Mouse (Mus musculus) urinary bladder, postnatal 25 days (tissue): Measurements from ENCODE around the gene Vkorc1l1.

Source experiments
- DNase-seq: peaks from one replicate; pipeline ENCODE4 v3.0.0; 2022; ENCODE audit warnings: low spot score

Vkorc1l1 gene

DNA sequence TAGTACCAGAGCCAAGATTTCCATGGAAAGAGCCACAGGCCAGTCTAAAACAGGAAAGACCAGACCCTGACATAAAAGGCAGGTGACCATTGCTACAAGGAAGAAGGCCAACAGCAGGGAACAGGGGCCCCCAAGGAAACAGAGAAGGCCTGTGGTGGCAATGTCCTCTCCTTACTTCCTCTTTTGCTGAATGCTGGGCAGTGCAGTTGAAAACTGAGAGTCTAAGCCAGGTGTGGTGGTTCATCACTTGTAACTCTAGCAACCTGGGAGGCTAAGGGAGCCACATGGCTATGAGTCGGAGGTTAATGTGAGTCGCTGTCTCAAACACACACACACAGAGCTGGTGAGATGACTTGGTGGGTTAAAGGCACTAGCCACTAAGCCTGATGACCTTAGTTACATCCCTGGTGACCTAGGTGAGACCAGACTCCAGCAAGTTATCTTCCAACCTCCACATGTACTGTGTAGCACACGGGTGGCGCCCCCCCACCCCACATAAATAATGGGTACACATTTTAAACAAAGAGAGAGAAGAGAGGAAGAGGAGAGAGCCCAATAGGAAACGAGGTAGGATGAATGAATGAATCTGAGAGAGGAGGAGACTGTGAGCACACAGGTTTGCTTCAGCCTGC lies 59.7 kb downstream of the Vkorc1l1 start:
- no peak for DNase-seq

DNA sequence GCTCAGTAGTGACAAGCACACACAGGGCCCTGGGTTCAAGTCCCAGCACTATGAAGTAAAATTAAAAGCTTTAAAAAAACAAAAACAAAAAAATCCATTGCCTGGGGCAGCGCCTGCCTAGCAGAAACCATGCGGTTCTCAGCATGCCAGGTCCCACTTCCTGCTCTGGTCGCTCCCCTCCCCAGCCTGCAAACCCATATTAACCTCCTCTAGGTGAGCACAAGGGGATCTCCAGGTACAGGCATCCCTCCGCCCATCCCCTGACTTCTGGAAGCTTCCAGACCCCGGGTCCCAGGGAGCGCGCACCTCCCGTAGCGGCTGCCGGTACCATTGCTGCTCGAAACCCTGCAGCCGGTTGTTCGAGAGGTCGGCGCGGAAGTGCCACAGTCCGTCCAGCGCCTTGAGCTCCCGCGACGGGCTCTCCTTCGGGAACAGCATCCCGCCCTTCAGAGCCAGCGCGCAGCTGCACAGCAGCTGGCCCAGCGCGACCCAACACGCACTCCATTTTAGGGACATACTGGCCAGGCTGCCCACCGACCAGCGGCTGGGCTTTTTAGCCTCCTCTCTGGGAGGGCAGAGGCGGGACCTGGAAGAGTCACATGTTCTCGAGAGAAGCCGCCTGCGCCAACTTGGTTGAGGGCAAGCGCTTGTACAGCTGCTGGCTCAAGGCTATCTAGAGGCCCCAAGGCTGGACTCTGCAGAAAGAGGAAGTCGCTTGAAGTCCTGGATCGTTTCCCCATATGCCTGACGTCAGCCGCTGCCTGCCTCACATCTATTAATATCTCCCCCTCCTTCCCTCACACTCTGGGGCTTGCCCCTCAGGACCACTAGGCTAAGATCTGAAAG lies 60.8 kb downstream of the Vkorc1l1 start, which contains the start of gene Gusb:
Gusb (minus strand) TSS at position 749 of the 846 bp plus-strand sequence.
- peak; percentile 69 for DNase-seq

DNA sequence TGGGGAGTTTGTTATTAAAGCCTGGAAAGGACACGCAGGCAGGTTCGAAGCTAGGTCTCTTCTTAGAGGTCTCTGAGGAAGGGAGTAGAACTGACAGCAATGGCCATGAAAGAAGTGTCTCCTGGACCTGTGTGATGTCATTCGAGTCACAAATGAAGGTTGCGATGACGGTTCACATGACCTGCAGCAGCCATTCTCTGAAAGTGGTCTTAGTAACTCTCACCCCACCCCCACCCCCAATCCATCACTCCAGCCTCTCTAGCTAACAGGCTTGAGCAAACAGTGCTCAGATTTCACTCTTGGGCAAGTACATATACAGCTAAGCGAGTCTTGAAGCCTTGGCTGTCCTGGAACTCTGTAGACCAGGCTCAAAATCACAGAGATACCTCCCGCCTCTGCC lies 61.5 kb downstream of the Vkorc1l1 start:
- DNase-seq, result no peak

DNA sequence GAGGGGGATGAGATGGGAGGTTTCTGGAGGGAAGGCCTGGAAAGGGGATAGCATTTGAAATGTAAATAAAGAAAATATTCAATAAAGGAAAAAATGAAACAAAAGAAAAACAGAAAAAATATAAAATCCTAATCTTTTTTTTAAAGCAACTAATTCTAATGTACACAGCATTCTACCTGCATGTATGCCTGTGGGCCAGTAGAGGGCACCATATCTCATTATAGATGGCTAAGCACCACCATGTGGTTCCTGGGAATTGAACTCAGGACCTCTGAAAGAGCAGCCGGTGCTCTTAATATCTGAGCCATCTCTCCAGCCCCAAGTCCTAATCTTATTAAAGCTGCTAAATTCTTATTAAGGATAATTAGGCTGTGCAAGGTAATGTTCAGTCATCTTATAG lies 65.6 kb downstream of the Vkorc1l1 start:
- no peak for DNase-seq

DNA sequence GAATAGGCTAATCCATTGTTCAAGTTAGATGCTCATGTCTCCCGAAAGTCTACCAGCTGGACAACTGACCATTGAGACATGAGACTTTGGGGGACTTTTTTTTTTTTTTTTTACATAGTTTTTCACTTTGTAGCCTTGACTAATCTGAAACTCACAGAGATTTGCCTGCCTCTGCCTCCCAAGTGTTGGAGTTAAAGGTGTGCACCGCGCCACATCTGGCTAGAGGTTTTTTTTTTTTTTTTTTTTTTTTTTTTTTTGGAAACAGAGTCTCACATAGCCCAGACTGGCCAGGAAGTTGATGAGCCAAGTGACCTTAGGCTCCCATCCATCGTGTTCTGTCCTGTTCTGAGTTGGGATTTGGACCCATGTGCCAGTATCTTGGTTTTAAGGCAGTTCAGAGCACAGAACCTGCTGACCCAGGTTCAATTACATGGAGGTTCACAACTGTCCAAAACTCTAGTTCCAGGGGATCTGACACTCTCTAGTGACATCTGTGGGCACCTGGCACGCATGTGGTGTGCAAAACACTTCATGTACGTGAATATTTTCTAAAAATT lies 66.3 kb downstream of the Vkorc1l1 start:
- DNase-seq, result no peak

DNA sequence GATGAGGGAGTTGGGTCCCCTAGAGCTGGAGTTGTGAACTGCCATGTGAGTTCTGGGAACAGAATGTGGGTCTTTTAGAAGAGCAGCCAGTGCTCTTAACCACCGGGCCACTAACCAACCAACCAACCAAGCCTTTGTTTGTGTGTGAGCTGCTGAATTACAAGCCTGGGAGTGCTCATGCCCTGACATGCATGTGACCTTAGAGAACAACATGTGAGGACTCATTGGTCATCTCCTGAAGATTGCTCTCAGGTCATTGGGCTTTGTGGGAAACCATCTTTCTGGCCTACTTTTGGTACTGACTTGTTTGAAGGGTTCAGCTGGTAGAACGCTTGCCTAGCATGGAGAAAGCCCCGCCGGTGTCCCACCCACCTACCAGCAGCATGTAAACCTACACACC lies 68.0 kb downstream of the Vkorc1l1 start:
- DNase-seq, result no peak

DNA sequence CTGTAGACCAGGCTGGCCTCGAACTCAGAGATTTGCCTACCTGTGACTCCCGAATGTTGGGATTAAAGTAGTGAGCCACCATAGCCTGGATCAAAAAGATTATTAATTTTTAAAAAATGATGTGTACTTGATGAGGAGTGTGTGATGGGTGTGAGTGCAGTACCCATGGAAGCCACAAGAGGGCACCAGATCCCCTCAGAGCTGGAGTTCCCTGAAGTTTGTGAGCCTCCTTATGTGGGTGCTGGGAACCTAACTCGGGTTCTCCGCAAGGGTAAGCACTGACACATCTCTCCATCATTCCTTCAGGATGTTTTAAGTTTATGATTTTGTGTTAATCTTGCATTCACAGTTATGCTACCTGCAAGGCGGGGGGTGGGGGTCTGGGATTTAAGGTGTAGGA lies 69.2 kb downstream of the Vkorc1l1 start:
- DNase-seq, result no peak

DNA sequence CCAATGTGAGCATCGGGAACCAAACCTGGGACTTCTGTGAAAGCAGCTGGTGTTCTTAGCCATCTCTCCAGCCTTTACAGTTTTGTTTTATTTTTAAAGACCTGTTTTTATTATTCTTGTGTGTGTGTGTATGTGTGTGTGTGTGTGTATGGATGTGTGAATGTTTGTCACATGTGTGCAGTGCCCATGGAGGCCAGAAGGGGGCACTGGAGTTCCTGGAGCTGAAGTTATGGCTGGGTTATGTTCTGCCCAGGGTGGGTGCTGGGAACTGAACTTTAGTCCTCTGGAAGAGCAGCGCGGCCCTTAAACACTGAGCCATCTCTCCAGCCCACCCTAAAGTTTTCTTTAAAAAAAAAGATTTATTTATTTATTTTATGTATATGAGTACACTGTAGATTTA lies 73.3 kb downstream of the Vkorc1l1 start:
- no peak for DNase-seq

DNA sequence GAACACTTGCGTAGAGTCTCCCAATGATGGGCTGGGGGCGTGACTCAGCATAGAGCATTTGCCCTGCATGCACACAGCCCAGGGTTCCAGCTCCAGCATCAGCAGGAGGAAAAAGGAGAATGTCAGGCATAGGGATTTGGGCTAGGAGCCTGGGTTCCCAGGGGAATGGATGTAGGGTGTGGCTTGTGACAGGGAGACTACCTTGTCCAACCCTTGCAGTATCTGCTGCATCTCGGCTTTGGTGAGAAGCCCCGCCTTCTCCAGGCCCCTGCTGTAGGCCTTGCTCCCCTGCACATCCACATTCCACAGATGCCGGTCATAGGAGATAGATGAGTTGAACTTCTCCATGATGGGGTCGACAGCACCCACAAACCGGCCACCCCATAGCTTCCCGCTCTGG lies 77.7 kb downstream of the Vkorc1l1 start:
- no peak for DNase-seq

DNA sequence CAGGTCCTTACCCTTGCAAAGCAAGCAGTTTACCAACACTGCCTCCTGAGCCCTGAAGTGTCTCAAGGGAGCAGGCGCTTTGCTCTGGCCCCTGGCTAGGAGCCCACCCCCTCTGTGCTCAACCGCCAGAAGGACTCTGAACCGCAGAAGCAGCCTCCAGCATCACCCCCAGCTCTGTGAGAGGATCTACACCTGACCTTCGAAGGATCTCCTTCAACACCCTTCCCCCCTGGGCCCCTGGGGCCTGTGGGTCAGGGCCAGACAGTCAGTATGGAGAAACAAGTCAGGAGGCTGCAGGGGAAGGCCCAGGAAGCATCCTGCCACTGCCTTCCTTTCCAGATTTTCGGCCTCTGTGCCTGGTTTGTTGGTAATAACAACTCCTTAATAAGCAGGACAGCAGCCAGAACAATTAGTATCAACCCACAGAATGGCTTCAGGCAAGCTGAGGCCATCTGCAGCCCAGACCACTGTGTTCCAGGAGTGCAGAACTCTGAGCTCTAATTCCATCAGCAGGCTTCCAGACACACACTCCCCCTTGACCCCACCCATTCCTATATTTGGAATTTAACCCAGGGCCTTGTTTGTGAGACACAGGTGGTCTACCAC lies 79.7 kb downstream of the Vkorc1l1 start:
- DNase-seq, result no peak

DNA sequence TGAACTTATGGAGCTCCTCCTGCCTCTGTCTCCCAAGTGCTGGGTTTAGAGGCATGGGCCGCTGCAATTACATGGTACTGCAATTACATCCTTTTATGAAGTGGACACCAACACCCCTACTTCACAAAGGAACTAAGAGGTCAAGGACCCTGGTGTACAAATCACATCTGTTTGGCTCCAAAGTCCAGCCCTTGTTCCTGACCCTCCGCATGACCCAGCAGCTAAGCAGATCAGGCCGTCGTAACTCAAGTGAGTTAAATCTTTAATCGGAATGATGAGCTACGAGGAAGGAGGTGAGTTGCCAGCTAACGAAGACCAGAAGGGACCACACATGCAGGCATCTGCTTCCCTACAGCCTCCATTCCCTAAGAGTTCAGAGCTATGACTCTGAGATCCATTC lies 80.6 kb downstream of the Vkorc1l1 start:
- DNase-seq, result no peak

DNA sequence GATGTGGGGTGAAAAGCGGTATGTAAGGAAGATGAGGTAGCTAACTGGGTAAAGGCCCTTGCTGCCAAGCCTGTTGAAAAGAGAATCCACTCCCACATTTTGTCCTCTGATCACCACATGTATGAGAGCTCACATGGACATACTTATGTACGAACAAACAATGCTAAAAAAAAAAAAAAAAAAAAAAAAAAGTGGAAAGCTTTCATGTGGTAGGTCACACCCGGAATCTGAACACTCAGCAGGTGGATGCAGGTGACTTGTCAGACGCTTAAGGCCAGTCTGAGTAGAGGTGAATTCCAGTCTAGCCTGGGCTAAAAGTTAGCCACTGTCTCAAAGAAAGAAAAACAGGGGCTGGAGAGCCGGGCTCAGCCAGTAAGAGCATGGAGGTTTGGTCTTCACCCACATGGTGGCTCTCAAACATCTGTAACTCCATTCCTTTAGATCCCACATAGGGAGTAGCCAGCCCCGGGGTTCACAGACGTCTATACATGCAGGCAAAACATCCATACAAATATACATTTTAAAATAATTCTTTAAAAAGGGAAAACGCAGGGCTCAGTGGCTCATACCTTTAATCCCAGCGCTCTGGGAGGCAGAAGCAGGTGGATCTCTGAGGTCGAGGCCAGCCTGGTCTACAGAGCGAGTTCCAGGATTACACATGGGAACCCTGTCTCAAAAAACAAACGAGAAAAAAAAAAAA lies 81.4 kb downstream of the Vkorc1l1 start:
- no peak for DNase-seq

DNA sequence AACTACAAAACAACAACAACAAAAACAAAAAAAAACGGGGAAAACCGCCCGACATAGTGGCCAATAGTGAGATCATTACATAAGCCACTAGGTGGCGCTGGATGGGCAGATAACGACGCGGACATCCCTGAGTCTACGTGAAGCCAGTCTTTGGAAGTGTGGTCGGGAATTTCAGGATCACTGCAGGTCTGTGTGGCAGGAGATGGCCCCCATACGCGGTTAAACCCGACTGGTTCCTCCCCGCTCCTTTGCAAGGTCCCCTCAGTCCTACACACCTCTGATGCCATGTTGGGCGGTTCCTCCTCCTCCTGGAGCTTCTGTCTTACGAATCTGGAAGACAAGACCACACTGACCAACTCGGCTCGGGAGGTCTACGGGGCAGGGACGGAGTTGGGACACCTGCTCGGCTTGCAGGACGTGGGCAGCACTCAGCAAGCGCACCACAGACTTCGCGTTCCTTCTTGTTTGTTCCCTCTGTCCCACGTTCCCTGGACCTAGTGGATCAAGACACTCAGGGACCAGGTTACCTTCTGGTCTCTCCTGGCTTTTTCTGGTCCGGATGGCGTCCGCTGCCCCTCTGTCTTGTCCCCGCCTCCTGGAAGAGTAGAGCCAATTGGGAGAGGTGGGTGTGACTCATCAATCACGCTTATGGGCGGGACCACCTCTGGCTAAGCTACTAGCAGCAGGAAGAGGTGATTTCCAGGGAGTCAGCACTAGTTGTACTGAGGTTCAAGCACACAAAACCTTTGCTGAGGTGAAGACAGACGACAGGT lies 82.2 kb downstream of the Vkorc1l1 start:
- DNase-seq, result peak; percentile 65

DNA sequence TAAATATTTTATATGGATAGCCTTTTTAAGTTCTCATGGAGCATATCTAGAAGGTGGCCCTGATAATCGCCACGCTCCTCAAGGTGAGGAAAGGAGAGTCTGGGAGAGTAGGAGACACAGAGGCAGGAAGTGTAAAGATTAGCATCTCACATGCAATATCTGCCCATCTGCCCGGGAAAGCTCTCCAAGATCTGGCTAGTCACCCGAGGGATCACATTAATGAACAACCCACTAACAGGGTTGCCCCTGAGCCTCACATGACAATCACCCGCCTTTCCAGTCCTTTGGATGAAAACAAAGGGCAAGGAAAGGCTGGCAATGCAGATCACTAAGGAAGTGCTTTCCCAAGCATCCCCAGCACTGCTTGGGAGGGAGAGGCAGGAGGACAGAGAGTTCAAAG lies 85.4 kb downstream of the Vkorc1l1 start:
- no peak for DNase-seq

DNA sequence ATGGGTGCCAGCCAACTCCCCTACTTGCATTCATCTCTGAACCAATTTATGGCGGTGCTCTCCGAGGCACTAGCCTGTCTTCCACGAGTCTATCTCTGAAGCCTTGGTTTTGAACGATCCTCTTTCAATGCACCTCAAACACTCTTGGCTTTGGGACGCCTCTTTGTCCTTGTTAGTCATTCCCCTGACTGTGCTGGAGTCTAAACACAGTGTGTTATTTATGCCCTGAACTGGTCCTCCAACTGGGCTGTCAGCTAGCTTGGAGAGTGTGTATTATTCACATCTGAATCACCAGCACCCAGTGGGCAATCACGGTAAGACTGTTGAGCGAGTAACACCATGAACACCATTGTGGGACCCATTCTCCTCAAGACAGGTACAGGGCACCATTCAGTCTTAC lies 85.9 kb downstream of the Vkorc1l1 start:
- no peak for DNase-seq

DNA sequence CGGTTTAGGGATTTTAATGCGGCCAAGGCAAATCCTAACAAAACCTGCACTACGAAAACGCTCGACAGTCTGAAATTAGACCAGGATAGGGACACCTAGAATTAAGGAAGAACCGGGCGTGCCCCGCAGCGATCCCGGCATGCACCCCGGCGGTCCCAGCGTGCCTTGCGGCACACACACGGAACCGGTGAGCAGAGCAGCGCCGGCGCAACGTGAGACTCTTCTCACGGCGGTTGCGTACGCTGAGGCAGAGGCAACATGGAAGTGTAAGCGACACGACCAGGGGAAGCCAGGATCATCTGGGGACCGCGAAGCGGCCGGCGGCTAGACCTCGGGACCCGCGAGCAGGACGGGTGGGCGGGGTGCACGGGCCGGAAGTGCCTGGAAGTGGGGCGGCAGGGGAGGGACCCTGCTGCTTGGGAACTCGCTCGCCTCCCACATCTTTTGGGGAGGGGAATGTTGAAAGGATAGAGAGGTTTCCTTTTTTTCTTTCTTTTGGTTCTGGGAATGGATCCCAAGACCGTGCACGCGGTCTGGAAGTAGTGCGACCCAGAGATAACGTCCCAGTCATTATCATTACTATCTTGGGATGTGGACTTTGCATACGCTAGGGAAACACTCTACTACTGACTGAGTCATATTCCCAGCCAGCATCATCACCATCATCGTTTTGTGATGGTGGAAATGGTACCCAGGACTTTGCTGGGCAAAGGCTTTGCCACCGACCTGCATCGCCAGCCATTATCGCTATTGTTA lies 87.5 kb downstream of the Vkorc1l1 start, which contains the start of the genes Asl and Crcp:
Asl (minus strand) TSS at position 106 of the 756 bp plus-strand sequence.
Crcp (plus strand) TSS at position 149 of the 756 bp plus-strand sequence.
- DNase-seq, result peak; percentile 86

DNA sequence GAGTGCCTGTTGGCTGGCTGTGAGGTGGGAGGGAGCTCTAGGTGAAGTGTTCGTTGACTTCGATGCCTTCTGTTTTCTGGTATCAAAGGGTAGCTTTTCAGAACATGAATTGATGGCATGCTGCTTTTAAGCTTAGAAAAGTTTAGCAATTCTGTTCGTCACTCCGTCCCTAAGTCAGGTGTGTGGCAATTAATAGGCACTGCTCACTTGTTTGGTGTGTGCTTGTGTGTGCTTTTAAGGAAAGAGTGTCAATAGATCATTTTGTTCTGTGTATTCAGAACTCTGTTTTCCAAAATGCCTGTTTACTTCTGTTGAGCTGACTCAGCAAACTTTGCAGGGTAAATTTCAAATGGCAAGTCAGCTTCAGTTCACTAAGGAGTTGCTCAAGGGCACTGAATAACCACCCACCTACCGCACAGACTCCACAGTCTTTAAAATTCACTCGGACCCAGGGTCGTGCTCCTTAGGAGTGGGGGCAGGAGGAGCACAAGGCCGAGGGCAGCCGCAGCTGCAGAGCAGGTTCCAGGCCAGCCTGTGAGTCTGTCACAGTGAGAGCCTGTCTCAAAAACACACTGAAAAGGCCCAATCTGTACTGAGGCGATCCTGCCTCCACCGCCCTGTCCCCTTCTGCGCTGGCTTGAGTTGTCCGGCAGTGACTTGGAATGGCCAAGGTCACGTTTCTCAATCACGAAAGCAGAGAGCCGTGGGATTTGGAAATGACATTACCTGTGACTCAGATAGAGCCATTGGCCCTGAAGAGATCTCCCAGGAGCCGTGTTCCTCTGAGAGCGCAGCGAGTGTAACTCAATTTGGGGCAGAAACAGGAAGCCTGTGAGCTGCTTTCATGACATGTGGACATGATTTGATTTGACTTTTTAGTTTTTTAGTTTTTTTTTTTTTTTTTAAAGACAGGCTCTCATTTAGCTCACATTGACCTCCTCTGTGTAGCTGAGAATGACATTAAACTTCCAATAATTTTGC lies 89.9 kb downstream of the Vkorc1l1 start:
- DNase-seq, result no peak

DNA sequence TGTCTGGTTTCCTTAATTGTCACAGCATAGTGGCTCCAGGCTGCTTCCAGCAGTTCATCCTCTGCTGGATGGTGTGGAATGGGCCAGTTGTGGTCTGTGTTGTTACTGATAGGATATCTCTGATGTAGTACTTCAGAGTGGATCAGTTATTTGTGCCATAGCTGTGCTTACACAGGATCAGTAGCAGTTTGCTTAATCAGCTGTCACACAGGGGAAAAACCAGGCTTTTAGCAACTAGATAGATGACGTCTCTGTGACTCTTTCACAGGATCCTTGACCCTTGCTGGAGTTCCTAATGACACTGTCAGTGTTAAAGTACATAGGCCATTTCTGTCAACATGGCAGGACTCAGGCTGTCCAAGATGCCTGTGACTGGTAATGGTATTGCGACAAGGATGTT lies 92.1 kb downstream of the Vkorc1l1 start:
- no peak for DNase-seq
